Mouse (Mus musculus): Measurements from ENCODE around the gene Rara. TPM values are rescaled to one million over a fixed set of nuclear protein-coding genes. Genes with fewer than 3 reads are reported as not detected.

Rara gene
- polyA plus RNA-seq (2012) = 24.9 and 26.9 TPM in 2 replicates

DNA sequence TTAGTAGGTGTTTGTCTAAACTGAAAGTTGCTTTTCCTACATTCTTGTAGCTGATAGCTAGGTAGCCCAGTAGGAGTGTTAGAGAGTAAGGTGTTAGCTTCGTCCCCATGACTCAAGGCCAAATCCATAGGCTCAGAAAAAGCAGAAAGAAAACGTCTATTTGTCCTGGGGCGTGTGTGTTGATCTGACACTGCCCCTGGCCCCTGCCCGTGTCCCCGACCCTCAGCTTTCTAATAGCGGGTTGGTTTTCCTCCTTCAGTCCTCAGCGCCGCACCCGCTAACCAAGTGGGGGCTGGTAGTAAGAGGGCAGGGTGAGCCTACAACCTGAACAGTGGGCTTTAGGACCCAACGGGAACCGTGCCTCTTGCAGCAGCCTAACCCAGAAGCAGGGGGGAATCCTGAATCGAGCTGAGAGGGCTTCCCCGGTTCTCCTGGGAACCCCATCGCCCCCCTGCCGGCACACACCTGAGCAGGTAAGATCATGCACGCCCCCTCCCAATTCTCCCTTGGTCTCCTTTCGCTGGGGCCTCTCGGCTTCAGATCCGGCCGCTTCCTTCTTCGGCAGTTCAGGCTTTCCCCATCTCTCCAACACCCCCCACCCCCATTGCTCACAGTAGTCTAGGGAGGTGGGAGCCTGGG lies at the start of gene Rara:
Gene Rara, plus strand, starts transcription at position 381 of the 639 bp plus-strand sequence.
- no peak for TF ChIP-seq GATA1 (IDR thresholded peaks at IDR 0.05; ENCODE audit: low read length)

DNA sequence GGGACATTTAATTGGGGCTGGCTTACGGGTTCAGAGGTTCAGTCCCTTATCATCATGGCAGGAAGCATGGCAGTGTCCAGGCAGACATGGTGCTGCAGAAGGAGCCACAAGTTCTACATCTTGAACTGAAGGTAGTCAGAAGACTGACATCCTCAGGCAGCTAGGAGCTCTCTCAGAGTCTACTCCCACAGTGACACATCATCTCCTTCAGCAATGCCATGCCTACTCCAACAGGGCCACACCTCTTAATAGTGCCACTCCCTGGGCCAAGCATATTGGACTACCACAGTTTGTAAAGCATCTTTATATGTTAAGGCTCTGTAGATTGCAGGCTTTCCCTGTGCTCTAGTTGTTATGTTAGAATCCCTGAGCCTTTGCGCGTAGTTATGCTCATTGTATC lies 39.9 kb upstream of the Rara start:
- no peak for TF ChIP-seq GATA1 (IDR thresholded peaks at IDR 0.05; ENCODE audit: low read length)

DNA sequence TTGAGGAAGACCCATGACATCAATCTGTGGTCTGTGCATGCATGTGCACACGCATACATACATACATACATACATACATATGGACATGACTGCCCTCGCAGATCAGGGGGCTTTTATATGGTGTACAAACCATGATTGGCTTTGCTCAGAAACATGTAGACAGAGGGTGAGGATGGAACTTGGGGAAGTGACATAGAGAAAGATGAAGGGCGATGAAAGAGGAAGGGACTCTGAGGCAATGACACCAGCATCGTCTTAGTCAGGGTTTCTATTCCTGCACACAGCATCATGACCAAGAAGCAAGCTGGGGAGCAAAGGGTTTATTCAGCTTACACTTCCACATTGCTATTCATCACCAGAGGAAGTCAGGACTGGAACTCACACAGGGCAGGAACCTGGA lies 38.5 kb upstream of the Rara start:
- no peak for TF ChIP-seq GATA1 (IDR thresholded peaks at IDR 0.05; ENCODE audit: low read length)

DNA sequence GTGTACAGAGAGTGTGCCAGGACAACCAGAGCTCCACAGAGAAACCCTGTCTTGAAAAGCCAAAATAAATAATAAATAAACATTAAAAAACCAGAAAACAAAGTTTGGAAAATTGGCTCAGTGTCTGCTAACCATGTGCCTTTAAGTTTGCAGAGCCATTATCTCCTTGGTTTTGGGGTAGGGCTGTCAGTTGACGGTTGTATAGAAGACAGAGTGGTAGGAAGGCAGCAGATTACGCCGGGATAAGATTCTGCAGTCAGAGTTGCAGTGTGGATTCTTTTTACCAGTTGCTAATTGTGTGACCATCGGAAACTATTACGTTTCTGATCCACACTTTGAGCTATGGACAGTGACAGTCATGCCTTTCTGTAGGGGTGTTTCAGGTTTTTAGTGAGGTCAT lies 37.6 kb upstream of the Rara start:
- no peak for TF ChIP-seq GATA1 (IDR thresholded peaks at IDR 0.05; ENCODE audit: low read length)

DNA sequence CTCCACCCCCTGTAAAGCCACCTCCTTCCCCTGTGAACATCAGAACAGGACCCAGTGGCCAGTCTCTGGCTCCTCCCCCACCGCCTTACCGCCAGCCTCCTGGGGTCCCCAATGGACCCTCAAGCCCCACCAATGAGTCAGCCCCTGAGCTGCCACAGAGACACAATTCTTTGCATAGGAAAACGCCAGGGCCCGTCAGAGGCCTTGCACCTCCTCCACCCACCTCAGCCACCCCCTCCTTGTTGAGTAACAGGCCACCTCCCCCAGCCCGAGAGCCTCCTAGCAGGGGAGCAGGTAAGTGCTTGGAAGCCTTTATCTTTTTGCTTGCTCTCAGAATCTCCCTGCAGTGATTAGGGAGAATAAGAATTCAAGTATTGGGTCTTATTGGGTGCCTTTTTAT lies 35.2 kb upstream of the Rara start:
- no peak for TF ChIP-seq GATA1 (IDR thresholded peaks at IDR 0.05; ENCODE audit: low read length)

DNA sequence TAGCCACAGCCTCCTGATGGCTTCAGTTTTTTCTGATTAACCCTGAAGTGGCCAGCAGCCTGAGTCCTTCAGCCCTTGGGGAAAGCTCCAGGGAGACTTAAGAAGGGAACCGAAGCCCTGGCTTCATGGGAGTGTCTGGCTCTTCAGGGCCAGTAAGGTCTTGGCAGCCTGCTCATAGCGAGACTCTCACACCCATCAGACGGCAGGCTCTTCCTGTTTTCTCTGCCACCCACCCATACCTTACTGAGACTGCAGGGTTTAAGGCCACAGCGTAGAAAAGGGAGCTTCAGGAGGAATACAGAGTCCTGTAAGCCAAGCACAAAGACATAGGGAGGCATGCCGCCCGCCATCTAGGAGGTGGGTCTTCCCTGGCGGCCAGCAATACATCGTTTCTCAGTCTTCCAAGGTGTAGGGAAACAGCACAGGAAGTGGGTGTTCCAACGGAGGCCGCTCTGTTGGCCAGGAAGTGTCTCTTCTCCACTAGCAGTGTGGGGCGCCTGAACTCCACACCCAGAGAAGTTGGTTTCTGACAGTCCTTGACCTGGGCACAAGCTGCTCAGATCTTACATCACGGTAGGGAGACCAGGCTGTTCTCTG lies 27.0 kb upstream of the Rara start:
- TF ChIP-seq GATA1 (IDR thresholded peaks at IDR 0.05; ENCODE audit: low read length) = no peak

DNA sequence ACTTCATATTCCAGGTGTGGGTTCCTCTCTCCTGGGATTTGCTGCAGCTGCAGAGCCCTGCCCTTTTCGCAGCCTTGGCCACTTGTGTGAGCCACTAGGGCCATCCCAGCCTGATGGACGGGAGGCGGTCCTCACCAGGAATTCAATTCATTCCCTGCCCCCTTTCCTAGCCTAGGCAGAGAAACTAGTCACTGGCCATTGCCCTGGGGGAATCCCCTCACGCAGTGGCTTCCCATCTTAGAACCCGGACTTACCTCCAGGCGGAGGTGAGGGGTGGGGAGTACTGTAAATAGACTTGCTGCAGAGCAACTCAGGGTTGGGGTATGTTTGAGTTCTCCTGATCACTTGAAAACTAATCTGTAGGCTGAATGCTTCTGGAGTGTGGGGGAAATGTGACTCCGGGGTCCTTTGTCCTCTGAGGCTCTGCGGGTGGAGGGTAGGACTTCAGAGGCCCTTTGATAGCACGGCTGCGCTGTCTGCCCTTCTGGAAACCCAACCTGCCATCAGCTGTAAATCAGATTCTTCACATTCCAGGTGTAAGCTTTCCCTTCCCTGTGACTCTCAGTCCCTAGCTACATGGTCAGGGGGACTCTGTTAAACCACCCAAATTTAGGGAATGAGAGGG lies 24.9 kb upstream of the Rara start:
- no peak for TF ChIP-seq GATA1 (IDR thresholded peaks at IDR 0.05; ENCODE audit: low read length)

DNA sequence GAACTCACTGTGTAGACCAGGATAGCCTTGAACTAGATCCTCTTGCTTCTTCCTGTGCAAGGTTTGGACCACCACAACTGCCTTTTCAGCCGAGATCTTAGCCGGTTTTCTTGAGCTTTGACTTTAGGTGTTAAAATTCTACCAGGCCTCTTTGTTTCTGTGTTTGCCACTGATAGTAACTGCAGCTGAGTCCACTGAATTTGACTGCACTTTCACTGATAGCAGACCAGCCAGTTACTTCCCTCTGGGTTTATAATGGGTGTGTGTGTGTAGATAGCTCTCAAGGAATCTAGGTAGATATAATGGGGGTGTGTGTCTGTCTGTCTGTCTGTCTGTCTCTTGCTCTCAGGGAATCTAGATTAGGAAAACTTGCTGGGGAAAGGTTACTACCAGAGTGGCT lies 23.0 kb upstream of the Rara start:
- peak; percentile 89 for TF ChIP-seq GATA1 (IDR thresholded peaks at IDR 0.05; ENCODE audit: low read length)

DNA sequence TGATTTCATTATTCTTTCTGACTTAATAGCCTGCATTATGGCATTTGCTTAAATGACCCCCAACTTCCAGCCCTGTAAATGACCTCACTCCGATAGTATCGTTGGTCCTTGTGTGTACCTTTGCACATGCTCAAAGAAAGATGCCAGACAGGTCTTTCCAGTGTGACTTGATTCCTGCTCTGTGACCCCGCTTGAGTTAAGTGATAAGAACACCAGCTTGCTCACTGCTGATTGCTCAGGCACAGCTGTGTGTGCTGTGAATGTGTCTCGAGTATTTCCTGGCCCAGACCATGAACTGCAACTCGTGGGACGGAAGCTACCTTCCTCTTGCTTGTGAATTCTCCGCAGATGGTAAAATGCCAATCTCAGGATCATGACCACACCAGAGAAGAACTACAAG lies 22.6 kb upstream of the Rara start:
- TF ChIP-seq GATA1 (IDR thresholded peaks at IDR 0.05; ENCODE audit: low read length) = no peak

DNA sequence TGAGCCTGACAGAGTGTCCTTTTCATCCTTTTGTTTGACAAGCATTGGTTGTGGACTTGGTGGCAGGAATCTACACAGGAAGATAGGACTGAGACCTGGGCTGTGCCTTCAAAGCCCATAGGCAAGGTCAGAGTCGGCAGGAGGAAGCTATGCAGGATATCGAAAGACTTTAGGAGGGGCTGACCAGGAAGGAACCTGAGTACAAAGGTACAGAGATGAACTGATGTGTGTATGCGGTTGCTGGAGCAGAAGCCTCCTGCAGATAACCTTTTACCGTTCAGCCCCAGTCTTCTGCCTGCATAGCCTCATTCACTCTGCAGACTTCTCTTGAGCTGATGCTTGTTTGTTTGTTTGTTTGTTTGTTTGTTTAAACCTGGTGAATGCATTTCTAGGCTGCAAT lies 22.0 kb upstream of the Rara start:
- TF ChIP-seq GATA1 (IDR thresholded peaks at IDR 0.05; ENCODE audit: low read length) = no peak

DNA sequence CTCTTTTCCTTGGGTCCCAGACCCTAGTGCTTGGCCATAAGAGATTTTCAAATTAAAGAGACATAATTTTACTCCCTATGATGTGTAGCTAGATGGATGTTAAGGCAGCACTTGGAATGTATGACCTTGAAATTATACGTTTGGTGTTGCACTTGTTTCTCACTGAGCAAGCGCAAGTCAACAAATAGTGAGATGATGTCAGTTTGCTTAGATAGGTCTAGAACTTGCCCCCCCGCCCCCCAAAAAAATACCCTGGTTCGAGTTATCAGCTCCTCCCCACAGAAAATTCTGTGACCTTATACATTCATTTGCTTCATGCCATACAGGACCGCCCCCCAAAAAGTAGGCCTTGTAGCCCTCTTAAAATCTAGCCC lies 20.6 kb upstream of the Rara start:
- no peak for TF ChIP-seq GATA1 (IDR thresholded peaks at IDR 0.05; ENCODE audit: low read length)

DNA sequence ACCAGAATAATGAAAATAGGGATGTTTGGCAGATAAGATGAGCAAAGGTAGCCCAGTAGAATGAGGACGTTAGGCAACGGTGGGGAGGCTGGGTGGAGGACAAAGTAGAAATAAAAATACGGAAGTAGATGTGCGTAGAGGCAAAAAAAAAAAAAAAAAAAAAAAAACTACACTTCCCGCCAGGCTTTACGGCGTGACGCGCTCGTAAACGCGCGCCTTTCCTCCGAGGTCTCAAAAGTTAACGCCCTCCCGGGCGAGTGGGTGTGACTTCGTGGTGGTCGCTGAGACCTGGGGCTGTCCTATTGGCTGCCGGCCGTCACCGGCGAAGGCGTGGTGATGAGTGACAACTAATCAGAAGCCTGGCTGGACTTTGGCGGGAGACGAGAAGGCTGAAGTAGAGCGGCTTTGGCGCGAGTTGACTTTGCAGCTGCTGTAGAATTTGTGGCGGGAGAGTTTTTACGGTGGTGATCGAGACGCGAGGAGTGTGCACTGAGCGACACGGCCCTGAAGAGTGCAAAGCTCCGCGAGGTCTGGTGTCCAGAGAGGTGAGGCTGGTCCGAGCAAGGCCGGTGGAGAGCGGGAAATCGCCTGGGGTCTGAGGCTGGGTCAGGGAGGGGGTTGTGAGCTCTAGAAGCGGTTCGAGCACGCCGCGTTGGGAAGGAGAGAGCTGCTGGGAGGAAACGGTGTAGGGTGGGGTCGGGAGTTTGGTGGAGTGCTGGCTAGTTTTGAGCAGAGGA lies 20.0 kb upstream of the Rara start, which contains the start of gene Cdc6:
Gene Cdc6, plus strand, starts transcription at position 365 of the 737 bp plus-strand sequence.
- TF ChIP-seq GATA1 (IDR thresholded peaks at IDR 0.05; ENCODE audit: low read length) = no peak

DNA sequence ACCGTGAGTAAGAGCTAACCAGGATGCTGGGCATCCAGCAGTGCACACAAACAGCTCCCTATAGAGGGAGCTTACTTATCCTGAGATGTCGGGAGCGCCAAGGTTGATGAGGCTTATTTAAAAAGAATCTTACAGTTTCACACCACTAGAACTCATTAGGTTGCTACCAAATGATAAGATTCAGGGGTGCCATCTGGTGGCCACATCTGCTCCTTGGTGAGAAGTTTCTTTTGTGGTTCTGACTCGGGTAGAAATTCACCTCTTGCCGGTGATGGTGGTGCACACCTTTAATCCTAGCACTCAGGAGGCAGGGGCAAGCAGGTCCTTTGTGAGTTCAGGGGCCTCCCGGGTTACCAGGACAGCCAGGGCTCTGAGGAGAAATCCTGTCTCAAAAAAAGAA lies 18.0 kb upstream of the Rara start:
- TF ChIP-seq GATA1 (IDR thresholded peaks at IDR 0.05; ENCODE audit: low read length) = peak; percentile 52

DNA sequence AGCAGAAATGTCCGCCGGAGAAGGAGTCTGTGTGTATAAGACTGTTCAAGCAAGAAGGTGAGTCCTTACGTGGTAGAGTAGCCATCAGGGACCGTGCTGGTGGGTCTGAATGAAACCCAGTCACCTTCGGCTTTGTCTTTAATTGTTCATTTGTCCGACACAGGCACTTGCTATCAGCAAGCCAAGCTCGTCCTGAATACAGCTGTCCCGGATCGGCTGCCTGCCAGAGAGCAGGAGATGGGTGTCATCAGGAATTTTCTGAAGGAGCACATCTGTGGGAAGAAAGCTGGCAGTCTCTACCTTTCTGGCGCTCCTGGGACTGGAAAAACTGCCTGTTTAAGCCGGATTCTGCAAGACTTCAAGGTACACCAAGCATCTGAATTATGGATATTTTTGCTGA lies 17.2 kb upstream of the Rara start:
- TF ChIP-seq GATA1 (IDR thresholded peaks at IDR 0.05; ENCODE audit: low read length) = no peak

DNA sequence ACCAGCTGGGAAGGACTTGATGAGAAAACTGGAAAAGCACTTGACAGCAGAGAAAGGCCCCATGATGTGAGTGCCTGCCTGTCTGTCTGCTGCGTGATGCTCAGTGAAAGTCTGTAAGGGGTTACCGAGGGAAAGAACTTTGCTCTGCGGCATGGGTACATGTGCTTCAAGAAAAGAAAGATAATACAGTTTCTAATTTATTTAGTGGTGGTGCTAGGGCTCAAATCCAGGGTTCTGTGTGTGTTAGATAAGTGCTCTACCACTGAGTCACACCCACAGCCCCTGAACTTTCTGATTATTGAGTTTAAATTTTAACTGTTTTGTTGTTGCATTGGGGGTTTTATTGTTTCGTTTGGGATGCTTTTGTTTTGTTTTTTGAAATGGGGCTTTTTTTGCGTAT lies 16.1 kb upstream of the Rara start:
- TF ChIP-seq GATA1 (IDR thresholded peaks at IDR 0.05; ENCODE audit: low read length) = no peak

DNA sequence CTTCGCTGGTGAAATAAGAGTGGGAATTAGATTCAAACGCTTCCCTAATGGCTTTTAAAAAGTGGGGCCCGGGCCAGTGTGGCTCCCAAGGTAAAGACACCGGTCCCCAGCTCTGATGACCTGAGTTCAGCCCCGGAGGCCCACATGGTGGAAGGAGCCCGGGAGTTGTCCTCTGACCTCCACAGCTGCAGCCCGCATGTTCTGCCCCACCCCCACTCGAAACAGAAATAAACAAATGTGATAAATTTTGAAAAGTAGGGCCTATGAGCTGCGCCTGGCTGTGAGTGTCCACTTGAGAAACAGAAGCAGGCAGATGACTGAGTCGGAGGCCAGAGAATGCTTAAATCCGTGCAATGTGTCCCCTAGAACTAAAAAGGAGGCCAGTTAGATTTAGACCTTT lies 13.4 kb upstream of the Rara start:
- no peak for TF ChIP-seq GATA1 (IDR thresholded peaks at IDR 0.05; ENCODE audit: low read length)

All from G1E-ER4 (cell line).